Mouse (Mus musculus): ENCODE measurements around the gene Nmrk2. TPM values are rescaled to one million over a fixed set of nuclear protein-coding genes. Genes with fewer than 3 reads are reported as not detected.
"Not testable (repeated sequence)": the region's sequence is repeated elsewhere in the genome, so short reads cannot be mapped to it uniquely, and the experiment has no call there.

Gene Nmrk2
- polyA plus RNA-seq, 1 experiment: 0.18 TPM

DNA sequence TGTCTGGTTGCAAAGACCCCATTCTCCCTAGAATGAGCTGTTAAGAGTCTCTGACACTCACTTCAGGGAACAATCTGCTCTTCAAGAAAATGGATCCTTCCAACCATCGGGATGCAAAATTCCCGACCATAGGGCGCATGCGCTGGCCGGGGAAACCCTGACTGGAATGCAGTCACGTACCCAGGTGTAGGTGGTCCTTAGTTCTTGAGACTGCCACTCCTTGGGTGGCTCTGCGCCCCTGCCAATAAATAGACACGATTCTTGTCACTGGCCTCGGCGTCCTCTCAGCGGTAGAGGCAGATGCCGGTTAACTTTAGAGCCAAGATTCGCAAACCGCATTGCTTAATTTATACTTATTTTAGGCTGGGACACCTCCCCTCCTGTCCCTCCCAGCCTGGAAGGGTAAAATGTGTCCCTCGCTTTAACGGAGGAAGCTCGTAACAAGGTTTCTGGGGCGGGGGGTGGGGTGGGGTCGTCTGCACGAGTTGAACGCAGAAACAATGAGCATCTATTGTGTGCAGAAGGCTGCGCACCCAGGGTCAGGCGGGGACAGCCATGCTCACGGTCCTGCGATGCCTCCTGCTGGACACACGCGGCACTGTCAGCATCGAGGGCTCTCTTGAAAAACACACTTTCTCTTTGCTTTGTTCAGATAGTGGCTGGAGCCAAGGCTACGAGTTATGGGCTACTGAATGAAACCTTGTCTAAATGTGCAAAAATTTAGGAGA lies 27.1 kb downstream of the Nmrk2 start:
- peaks cover 28% of the 10 kb centered on the region for H3K36me3 ChIP-seq (ENCODE audit: control insufficient read depth, insufficient read depth)
- no peak overlapping the region for H3K4me3 ChIP-seq (ENCODE audit: insufficient read depth, poor library complexity, severe bottlenecking)
- H3K27me3 ChIP-seq (ENCODE audit: control insufficient read depth, insufficient read depth, insufficient read length): no peaks in the 10 kb centered on the region
- peaks cover 35% of the 10 kb centered on the region for H3K79me2 ChIP-seq (ENCODE audit: control insufficient read depth, insufficient read depth)
- TF ChIP-seq FOSL1 (IDR thresholded peaks at IDR 0.05; ENCODE audit: insufficient read depth, low read length, poor library complexity, severe bottlenecking) (no peak), CEBPB (IDR thresholded peaks at IDR 0.05; ENCODE audit: low read depth) (no peak), CTCF (IDR thresholded peaks at IDR 0.05; ENCODE audit: control insufficient read depth, insufficient read depth, insufficient read length) (peak; percentile 97), MAX (IDR thresholded peaks at IDR 0.05) (peak; percentile 81), USF1 (IDR thresholded peaks at IDR 0.05; ENCODE audit: low read depth) (no peak), MYOD1 (IDR thresholded peaks at IDR 0.05; ENCODE audit: control insufficient read depth, insufficient read length, low read depth) (no peak), MYOG (IDR thresholded peaks at IDR 0.05; ENCODE audit: control insufficient read depth, extremely low read depth, insufficient read length) (no peak)
- peaks cover 34% of the 10 kb centered on the region for H3K79me3 ChIP-seq (ENCODE audit: low read depth)
- H3ac ChIP-seq (ENCODE audit: control insufficient read depth, insufficient read length, low read depth): peak overlapping the region; percentile 7

DNA sequence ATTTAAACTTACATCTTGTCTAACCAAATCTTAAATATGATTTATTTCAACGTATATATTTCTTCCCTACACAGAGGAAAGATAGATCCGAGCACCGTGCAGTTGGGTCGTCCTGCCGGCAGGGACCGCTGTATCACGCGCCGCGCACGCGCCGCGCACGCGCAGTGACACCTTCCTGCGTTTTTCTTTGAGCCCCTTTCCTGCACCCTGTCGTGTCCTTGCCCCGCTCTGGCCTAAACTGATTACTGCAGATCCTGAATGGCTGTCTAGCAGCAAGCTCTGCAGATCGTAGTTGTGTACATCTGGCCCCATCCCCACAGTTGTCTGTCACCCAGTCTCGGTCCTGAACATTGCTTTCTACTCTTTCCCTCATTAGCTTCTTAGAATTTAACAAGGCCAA lies 28.7 kb downstream of the Nmrk2 start:
- Histone ChIP-seq H3K4me3 (ENCODE audit: insufficient read depth, poor library complexity, severe bottlenecking) (no peak overlapping the region), H3K79me3 (ENCODE audit: low read depth) (peaks cover 17% of the 10 kb centered on the region), H3K27me3 (ENCODE audit: control insufficient read depth, insufficient read depth, insufficient read length) (no peaks in the 10 kb centered on the region), H3K79me2 (ENCODE audit: control insufficient read depth, insufficient read depth) (peaks cover 18% of the 10 kb centered on the region), H3K36me3 (ENCODE audit: control insufficient read depth, insufficient read depth) (peaks cover 12% of the 10 kb centered on the region), H3ac (ENCODE audit: control insufficient read depth, insufficient read length, low read depth) (no peak overlapping the region)
- TF ChIP-seq MYOG (IDR thresholded peaks at IDR 0.05; ENCODE audit: control insufficient read depth, extremely low read depth, insufficient read length): no peak
- TF ChIP-seq CTCF (IDR thresholded peaks at IDR 0.05; ENCODE audit: control insufficient read depth, insufficient read depth, insufficient read length): no peak
- TF ChIP-seq CEBPB (IDR thresholded peaks at IDR 0.05; ENCODE audit: low read depth): no peak
- TF ChIP-seq MAX (IDR thresholded peaks at IDR 0.05): no peak
- TF ChIP-seq MYOD1 (IDR thresholded peaks at IDR 0.05; ENCODE audit: control insufficient read depth, insufficient read length, low read depth): no peak
- TF ChIP-seq FOSL1 (IDR thresholded peaks at IDR 0.05; ENCODE audit: insufficient read depth, low read length, poor library complexity, severe bottlenecking): no peak
- TF ChIP-seq USF1 (IDR thresholded peaks at IDR 0.05; ENCODE audit: low read depth): no peak

DNA sequence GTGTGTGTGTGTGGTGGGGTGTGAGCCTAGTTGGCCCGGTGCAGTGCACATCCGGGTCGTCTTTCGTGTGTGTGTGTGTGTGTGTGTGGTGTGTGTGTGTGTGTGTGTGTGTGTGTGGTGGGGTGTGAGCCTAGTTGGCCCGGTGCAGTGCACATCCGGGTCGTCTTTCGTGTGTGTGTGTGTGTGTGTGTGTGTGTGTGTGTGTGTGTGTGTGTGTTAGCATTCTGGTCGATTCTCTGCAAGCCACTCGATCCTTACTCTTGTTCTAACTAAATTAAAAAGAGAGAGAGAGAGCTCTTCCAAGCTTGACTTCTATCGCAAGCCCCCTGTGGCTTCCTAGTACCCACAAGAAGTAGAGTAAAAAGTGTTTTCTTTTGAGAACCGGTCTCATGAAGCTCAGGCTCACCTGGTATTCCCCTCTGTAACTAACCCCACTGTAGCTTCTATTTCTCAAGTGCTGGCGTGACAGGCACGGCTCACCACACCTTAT lies 32.4 kb downstream of the Nmrk2 start:
- not testable (repeated sequence) for H3K27me3 ChIP-seq (ENCODE audit: control insufficient read depth, insufficient read depth, insufficient read length); H3K36me3 ChIP-seq (ENCODE audit: control insufficient read depth, insufficient read depth); H3ac ChIP-seq (ENCODE audit: control insufficient read depth, insufficient read length, low read depth); H3K4me3 ChIP-seq (ENCODE audit: insufficient read depth, poor library complexity, severe bottlenecking)
- Histone ChIP-seq H3K79me3 (ENCODE audit: low read depth) (peaks cover 24% of the 10 kb centered on the region), H3K79me2 (ENCODE audit: control insufficient read depth, insufficient read depth) (peaks cover 30% of the 10 kb centered on the region)

DNA sequence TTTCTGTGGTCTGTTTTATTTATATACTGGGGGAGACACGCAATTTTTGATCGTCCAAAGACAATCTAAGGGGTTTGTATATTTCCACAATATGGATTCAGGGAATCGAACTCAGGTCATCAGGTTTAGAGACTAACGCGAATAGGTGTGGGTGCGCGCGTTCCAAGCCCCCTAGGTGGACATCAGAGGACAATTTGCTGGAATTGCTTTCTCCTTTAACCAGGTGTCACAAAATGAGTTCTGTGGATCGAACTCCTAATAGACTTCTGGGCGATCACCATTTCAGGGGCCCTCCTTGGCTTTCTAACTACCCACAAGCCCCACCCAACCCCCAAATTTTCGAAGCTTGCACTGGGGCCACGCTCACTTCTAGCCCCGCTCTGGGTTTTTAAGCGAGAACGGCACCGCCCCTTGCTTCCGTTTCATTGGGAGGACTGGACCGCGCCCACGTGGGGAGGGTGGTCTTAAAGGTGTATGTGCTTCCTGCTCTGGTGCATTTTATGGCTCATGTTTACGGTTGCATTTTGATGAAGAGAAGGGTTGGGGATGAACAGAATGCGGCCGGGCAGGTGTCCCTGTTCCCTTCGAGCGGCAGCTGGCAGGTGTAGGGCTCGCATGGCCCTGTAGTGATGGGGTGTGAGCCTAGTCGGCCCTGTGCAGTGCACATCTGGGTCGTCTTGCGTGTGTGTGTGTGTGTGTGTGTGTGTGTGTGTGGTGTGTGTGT lies 33.2 kb downstream of the Nmrk2 start:
- H3ac ChIP-seq (ENCODE audit: control insufficient read depth, insufficient read length, low read depth): peak overlapping the region; percentile 36
- no peaks in the 10 kb centered on the region for H3K27me3 ChIP-seq (ENCODE audit: control insufficient read depth, insufficient read depth, insufficient read length)
- no peaks in the 10 kb centered on the region for H3K36me3 ChIP-seq (ENCODE audit: control insufficient read depth, insufficient read depth)
- peaks cover 38% of the 10 kb centered on the region for H3K79me2 ChIP-seq (ENCODE audit: control insufficient read depth, insufficient read depth)
- peak overlapping the region; percentile 32 for H3K4me3 ChIP-seq (ENCODE audit: insufficient read depth, poor library complexity, severe bottlenecking)
- peaks cover 30% of the 10 kb centered on the region for H3K79me3 ChIP-seq (ENCODE audit: low read depth)
- TF ChIP-seq MYOG (IDR thresholded peaks at IDR 0.05; ENCODE audit: control insufficient read depth, extremely low read depth, insufficient read length) (no peak), USF1 (IDR thresholded peaks at IDR 0.05; ENCODE audit: low read depth) (peak; percentile 67), FOSL1 (IDR thresholded peaks at IDR 0.05; ENCODE audit: insufficient read depth, low read length, poor library complexity, severe bottlenecking) (no peak), CTCF (IDR thresholded peaks at IDR 0.05; ENCODE audit: control insufficient read depth, insufficient read depth, insufficient read length) (no peak), MAX (IDR thresholded peaks at IDR 0.05) (peak; percentile 63)

DNA sequence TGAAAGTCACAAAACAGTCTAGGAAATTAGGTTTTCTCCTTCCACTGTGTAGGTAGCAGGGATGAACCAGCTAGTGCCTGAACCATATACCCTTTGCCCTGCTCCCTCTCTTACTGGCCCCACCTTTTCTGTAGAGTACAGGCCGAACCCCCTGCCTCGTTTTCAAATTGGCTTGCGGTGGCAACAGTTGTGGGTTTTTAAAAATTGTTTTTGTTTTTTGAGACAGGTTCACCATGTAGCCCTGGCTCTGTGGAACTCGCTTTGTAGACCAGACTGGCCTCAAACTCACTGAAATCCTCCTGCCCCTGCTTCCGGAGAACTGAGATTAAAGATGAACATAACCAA lies 33.8 kb downstream of the Nmrk2 start:
- H3K79me2 ChIP-seq (ENCODE audit: control insufficient read depth, insufficient read depth): peaks cover 44% of the 10 kb centered on the region
- no peak for TF ChIP-seq MYOD1 (IDR thresholded peaks at IDR 0.05; ENCODE audit: control insufficient read depth, insufficient read length, low read depth)
- no peak for TF ChIP-seq FOSL1 (IDR thresholded peaks at IDR 0.05; ENCODE audit: insufficient read depth, low read length, poor library complexity, severe bottlenecking)
- no peak for TF ChIP-seq MAX (IDR thresholded peaks at IDR 0.05)
- no peak for TF ChIP-seq MYOG (IDR thresholded peaks at IDR 0.05; ENCODE audit: control insufficient read depth, extremely low read depth, insufficient read length)
- TF ChIP-seq CEBPB (IDR thresholded peaks at IDR 0.05; ENCODE audit: low read depth): no peak
- TF ChIP-seq USF1 (IDR thresholded peaks at IDR 0.05; ENCODE audit: low read depth): no peak
- TF ChIP-seq CTCF (IDR thresholded peaks at IDR 0.05; ENCODE audit: control insufficient read depth, insufficient read depth, insufficient read length): no peak

More for the DNA sequence above, 33.8 kb downstream of the Nmrk2 start:
- Histone ChIP-seq H3K4me3 (ENCODE audit: insufficient read depth, poor library complexity, severe bottlenecking) (peak overlapping the region; percentile 12), H3K36me3 (ENCODE audit: control insufficient read depth, insufficient read depth) (peaks cover 5% of the 10 kb centered on the region), H3K27me3 (ENCODE audit: control insufficient read depth, insufficient read depth, insufficient read length) (no peaks in the 10 kb centered on the region), H3K79me3 (ENCODE audit: low read depth) (peaks cover 31% of the 10 kb centered on the region), H3ac (ENCODE audit: control insufficient read depth, insufficient read length, low read depth) (peak overlapping the region; percentile 27)

Measured in C2C12 (cell line).